ENCODE assay signal across 8 mouse cellular contexts in genomic region chr4:149308491-149308820, GRCm38 (mm10). TPM values are rescaled to one million over a fixed set of nuclear protein-coding genes. Genes with fewer than 3 reads are reported as not detected.
A peak's percentile ranks its signal among the peaks of the same experiment; 100 is the strongest.
DNase-seq lines count a peak whose midpoint lies in the region; ATAC-seq lines count a peak whose summit lies in the region.
"Had no signal": no experiment of that assay in that cellular context is flagged by ENCODE, and none has a peak within 500 bp of the region (broad histone marks: within the 10 kb centered on the region; RNA-seq: fewer than 3 reads in every experiment).

No protein-coding gene starts in this region.

- 62% methylated on average over 3 of the region's 3 CpGs for WGBS in lung, embryonic 15.5 days
- WGBS in forebrain, embryonic 11.5 days = 20% methylated on average over 3 of the region's 3 CpGs
- 41% methylated on average over 3 of the region's 3 CpGs for WGBS in limb, embryonic 13.5 days
- WGBS in stomach, embryonic 14.5 days = 60% methylated on average over 3 of the region's 3 CpGs

- intact Hi-C loops in left cerebral cortex, postnatal 14 days (cut with DNase I) = loop anchor here (5.0 kb wide), 1 partner anchor 41 kb away; no protein-coding TSS in a partner anchor

- no peak for DNase-seq in lung, postnatal 10 days
- no peak for DNase-seq in forebrain, embryonic 11.5 days (ENCODE audit: low spot score)
- DNase-seq in left cerebral cortex, postnatal 14 days (ENCODE audit: low spot score in 2 of 2) = no peak
- no peak for DNase-seq in left cerebral cortex, adult 11 months (ENCODE audit: low spot score)
- DNase-seq: adrenal gland, postnatal 25 days had no signal

- peaks cover 28% of the 10 kb centered on the region for H3K4me1 ChIP-seq in lung, embryonic 15.5 days
- H3K4me1 ChIP-seq in forebrain, embryonic 11.5 days (replicated peaks; ENCODE audit: control insufficient read depth, insufficient read depth, low read length) = peaks cover 15% of the 10 kb centered on the region
- H3K4me1 ChIP-seq in limb, embryonic 13.5 days = peaks cover 23% of the 10 kb centered on the region
- H3K4me1 ChIP-seq in stomach, embryonic 14.5 days (ENCODE audit: control insufficient read depth, insufficient read depth, low read length) = no peaks in the 10 kb centered on the region

- peak overlapping the region; percentile 60 for H3K9ac ChIP-seq in lung, embryonic 15.5 days
- H3K9ac ChIP-seq in forebrain, embryonic 11.5 days (ENCODE audit: low read length) = peak overlapping the region; percentile 80
- peak overlapping the region; percentile 72 for H3K9ac ChIP-seq in limb, embryonic 13.5 days
- peak overlapping the region; percentile 45; the same call in 1 of the 2 replicates for H3K9ac ChIP-seq in stomach, embryonic 14.5 days (replicated peaks; ENCODE audit: low read depth, low read length)

- H3K4me3 ChIP-seq in lung, embryonic 15.5 days = peak overlapping the region; percentile 92
- H3K4me3 ChIP-seq in forebrain, embryonic 11.5 days (ENCODE audit: low read depth, low read length) = peak overlapping the region; percentile 99
- H3K4me3 ChIP-seq in limb, embryonic 13.5 days = peak overlapping the region; percentile 97
- peak overlapping the region; percentile 96 for H3K4me3 ChIP-seq in stomach, embryonic 14.5 days (ENCODE audit: low read depth, low read length)

- no peaks in the 10 kb centered on the region for H3K9me3 ChIP-seq in lung, embryonic 15.5 days
- no peaks in the 10 kb centered on the region for H3K9me3 ChIP-seq in forebrain, embryonic 11.5 days (ENCODE audit: control insufficient read depth, low read length)
- no peaks in the 10 kb centered on the region for H3K9me3 ChIP-seq in limb, embryonic 13.5 days
- H3K9me3 ChIP-seq in stomach, embryonic 14.5 days (ENCODE audit: control insufficient read depth, low read depth, low read length) = no peaks in the 10 kb centered on the region

- peak overlapping the region; percentile 70 for H3K27ac ChIP-seq in lung, embryonic 15.5 days
- H3K27ac ChIP-seq in forebrain, embryonic 11.5 days (ENCODE audit: low read depth, low read length) = peak overlapping the region; percentile 89
- peak overlapping the region; percentile 95; the same call in 1 of the 2 replicates for H3K27ac ChIP-seq in limb, embryonic 13.5 days
- no peak overlapping the region for H3K27ac ChIP-seq in stomach, embryonic 14.5 days (ENCODE audit: low read length)

- peak overlapping the region; percentile 90 for H3K4me2 ChIP-seq in lung, embryonic 15.5 days
- peak overlapping the region; percentile 48 for H3K4me2 ChIP-seq in forebrain, embryonic 11.5 days (ENCODE audit: low read depth, low read length, severe bottlenecking)
- H3K4me2 ChIP-seq in limb, embryonic 13.5 days (replicated peaks) = peak overlapping the region; percentile 81
- peak overlapping the region; percentile 85 for H3K4me2 ChIP-seq in stomach, embryonic 14.5 days (replicated peaks; ENCODE audit: low read depth, low read length)

- H3K36me3 ChIP-seq in lung, embryonic 15.5 days = no peaks in the 10 kb centered on the region
- H3K36me3 ChIP-seq in forebrain, embryonic 11.5 days (ENCODE audit: control insufficient read depth, insufficient read depth, low read length) = no peaks in the 10 kb centered on the region
- H3K36me3 ChIP-seq in limb, embryonic 13.5 days = no peaks in the 10 kb centered on the region
- no peaks in the 10 kb centered on the region for H3K36me3 ChIP-seq in stomach, embryonic 14.5 days (ENCODE audit: control insufficient read depth, insufficient read depth, low read length)

- no peaks in the 10 kb centered on the region for H3K27me3 ChIP-seq in lung, embryonic 15.5 days
- no peaks in the 10 kb centered on the region for H3K27me3 ChIP-seq in forebrain, embryonic 11.5 days (ENCODE audit: control insufficient read depth, insufficient read depth, low read length)
- no peaks in the 10 kb centered on the region for H3K27me3 ChIP-seq in limb, embryonic 13.5 days
- H3K27me3 ChIP-seq in stomach, embryonic 14.5 days (ENCODE audit: control insufficient read depth, insufficient read depth, low read length) = no peaks in the 10 kb centered on the region

- ATAC-seq in lung, embryonic 15.5 days (ENCODE audit: borderline replicate concordance, extremely low read depth, low FRiP score, low TSS enrichment) = no peak
- ATAC-seq in forebrain, embryonic 11.5 days (replicated peaks; ENCODE audit: low FRiP score) = no peak
- no peak for ATAC-seq in limb, embryonic 13.5 days (ENCODE audit: low FRiP score, low read depth)
- ATAC-seq in stomach, embryonic 14.5 days (ENCODE audit: insufficient number of reproducible peaks, insufficient read depth, low FRiP score, low read depth) = no peak

RNA-seq across cellular contexts. Expression of gene Kif1b, which starts 1.0 kb away (rescaled TPM):
- 34.4 and 36.5 TPM in 2 replicates for polyA plus RNA-seq in lung, embryonic 15.5 days (2015; fragmentation: Nextera tagmentation; extraction: Ambion mirVana)
- polyA plus RNA-seq in forebrain, embryonic 11.5 days (2014; fragmentation: Nextera tagmentation; extraction: Ambion mirVana) = 93.3 and 96.4 TPM in 2 replicates
- polyA plus RNA-seq in limb, embryonic 13.5 days (2015; fragmentation: Nextera tagmentation; extraction: Ambion mirVana) = 49.2 and 50.2 TPM in 2 replicates
- 44.3 and 50.7 TPM in 2 replicates for polyA plus RNA-seq in stomach, embryonic 14.5 days (2014; fragmentation: Nextera tagmentation; extraction: Ambion mirVana)
- 100 to 1,000 TPM; 412 to 453 TPM for total RNA-seq in left cerebral cortex, postnatal 14 days (2021)
